Mouse (Mus musculus): ENCODE data around the gene Qsox1.

Qsox1 gene

GRCm38 (mm10) chr1:155741988-155742387 lies 70.7 kb downstream of the Qsox1 start:
- peak; percentile 16 for DNase-seq

GRCm38 (mm10) chr1:155741378-155741945 lies 71.2 kb downstream of the Qsox1 start:
- DNase-seq, result no peak

- peak; percentile 38 for DNase-seq
These were observed 71.9 kb downstream of the Qsox1 start for GRCm38 (mm10) chr1:155740622-155741377.

DNA sequence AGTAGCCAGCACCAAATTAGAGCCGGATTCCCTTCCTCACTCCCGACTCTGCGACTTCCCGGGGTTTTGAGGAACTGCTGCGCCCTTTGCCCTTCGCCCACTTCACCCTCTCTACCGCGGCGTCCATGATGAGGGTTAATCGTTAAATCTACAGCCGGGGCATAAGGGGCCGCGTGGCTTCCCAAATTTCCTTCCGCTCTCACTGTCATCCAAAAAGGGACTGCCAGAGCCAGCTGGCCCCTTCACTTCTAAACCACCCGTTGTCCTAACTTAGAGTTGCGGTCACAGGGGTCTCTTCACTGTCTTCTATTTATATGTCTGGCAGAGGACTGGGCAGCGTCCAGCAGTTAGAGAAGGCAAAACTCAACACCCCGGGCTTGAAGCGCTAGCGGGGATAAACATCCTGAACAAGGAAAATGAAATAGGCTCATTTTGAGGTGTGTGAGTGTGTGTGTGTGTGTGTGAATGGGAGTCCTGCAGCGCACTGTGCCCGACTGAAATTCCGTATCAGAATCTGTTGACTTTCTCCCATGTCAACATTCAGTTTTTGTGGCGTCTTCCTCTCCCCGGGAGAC lies 74.8 kb downstream of the Qsox1 start:
- no peak for DNase-seq

DNA sequence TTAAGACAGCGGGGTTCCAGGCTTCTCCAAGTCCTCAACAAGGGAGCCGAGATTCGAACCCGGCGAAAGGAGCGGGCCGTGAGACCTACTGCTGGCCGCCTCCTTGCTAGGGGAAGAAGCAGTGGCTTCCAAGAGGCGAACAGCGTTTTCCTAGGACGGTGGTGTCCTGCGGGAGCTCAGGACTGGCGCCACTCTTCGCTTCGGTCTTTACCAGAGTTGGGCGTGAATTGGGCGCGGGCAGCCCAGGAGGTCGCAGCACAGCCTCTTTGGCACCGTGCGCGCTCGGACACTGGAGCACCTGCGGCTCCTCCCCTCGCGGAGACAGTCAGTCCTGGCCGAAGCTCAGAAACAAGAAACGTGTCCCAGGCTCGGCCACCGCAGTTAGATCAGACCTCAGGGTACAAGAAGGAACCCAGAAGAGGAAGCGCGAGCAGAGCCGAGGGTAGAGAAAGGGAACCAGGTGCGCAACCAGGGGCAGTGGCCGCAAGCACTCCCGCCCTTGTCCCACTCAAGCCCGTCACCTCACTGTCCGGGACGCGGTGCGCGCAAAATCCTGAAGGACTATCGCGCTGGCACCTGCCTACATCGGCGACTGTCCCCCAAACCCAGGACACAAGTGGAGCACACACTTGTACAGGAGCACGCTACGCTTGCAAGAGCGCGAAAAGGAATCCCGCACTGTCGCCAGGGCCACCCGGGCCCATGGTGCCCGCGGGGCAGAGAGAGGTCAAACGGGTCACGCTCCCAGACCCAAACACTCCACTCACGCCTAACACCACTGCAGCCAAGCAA lies 75.5 kb downstream of the Qsox1 start:
- no peak for DNase-seq

- no peak for DNase-seq
These were observed 76.4 kb downstream of the Qsox1 start for GRCm38 (mm10) chr1:155736096-155736825.

GRCm38 (mm10) chr1:155731156-155731555 lies 81.5 kb downstream of the Qsox1 start:
- DNase-seq, result no peak

- DNase-seq, result no peak
These were observed 83.4 kb downstream of the Qsox1 start for GRCm38 (mm10) chr1:155729113-155729795.

- no peak for DNase-seq
These were observed 84.9 kb downstream of the Qsox1 start for GRCm38 (mm10) chr1:155727830-155728229.

Data from kidney, postnatal 14 days (tissue).